Mouse (Mus musculus): Measurements from ENCODE around the gene Tubb1. TPM values are rescaled to one million over a fixed set of nuclear protein-coding genes. Genes with fewer than 3 reads are reported as not detected.
A peak's percentile ranks its signal among the peaks of the same experiment; 100 is the strongest.

The Tubb1 gene
- polyA plus RNA-seq, 1 experiment from 2014 or later, result 1.4 TPM

DNA sequence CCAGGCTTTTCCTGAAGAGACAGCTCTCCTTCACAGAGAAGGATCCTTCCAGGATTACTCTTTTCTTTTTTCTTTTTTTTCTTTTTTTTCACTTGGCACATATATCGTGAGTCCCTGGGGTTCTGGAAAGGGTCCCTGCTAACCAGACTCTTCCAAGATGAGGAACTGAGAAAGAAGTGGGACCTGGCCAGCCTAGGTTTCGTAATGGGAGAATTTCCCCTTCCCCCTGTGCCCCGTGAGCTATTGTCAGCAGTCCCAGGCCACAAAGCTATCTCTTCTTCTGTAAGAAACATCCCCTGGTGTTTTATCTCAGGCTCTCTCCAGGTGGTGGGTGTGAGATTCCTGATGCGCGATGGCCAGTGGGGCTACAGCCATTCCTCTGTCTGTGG is 11.1 kb upstream of the Tubb1 start:
- Histone ChIP-seq H3K4me1 (ENCODE audit: control insufficient read depth, insufficient read depth, low read length) (peaks cover 19% of the 10 kb centered on the region), H3K27me3 (ENCODE audit: control insufficient read depth, insufficient read depth, low read length) (no peaks in the 10 kb centered on the region), H3K4me2 (ENCODE audit: low read depth, low read length) (peak overlapping the region; percentile 81), H3K9me3 (replicated peaks; ENCODE audit: control insufficient read depth, low read length) (no peaks in the 10 kb centered on the region), H3K9ac (ENCODE audit: low read length) (peak overlapping the region; percentile 83; the same call in 1 of the 2 replicates), H3K4me3 (replicated peaks; ENCODE audit: low read length) (peak overlapping the region; percentile 72; the same call in 1 of the 2 replicates), H3K27ac (ENCODE audit: low read length) (no peak overlapping the region; the same call in 1 of the 2 replicates), H3K36me3 (ENCODE audit: control insufficient read depth, insufficient read depth, low read length) (peaks cover 3% of the 10 kb centered on the region; the same call in 1 of the 2 replicates)
- WGBS, result 56% methylated on average over 5 of the region's 5 CpGs
- ATAC-seq (ENCODE audit: insufficient read depth, low FRiP score), result no peak

DNA sequence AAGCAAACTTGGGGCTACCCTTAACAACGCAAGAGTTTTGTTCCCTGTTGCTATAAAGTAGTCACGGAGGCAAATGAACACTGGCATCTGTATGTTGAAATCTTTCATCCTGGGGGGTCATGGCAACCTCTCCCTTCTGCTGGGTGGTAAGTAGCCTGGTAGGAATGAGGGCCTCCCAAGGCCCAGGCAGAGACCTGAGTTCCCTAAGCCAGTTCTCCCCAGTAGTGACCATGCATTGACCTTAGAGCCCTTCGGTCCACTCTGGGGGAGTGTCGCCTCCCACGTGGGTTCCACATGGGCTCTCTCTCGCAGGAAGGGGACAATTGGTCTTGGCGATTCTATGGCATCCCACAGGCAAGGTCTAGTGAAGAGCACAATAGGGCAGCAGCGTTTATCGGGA is 10.5 kb upstream of the Tubb1 start:
- no peak overlapping the region for H3K9ac ChIP-seq (ENCODE audit: low read length)
- no peak for ATAC-seq (ENCODE audit: insufficient read depth, low FRiP score)
- H3K9me3 ChIP-seq (replicated peaks; ENCODE audit: control insufficient read depth, low read length), result no peaks in the 10 kb centered on the region
- H3K4me2 ChIP-seq (ENCODE audit: low read depth, low read length), result no peak overlapping the region
- peaks cover 19% of the 10 kb centered on the region for H3K4me1 ChIP-seq (ENCODE audit: control insufficient read depth, insufficient read depth, low read length)
- no peak overlapping the region; the same call in 1 of the 2 replicates for H3K27ac ChIP-seq (ENCODE audit: low read length)
- WGBS, result 83% methylated on average over 9 of the region's 9 CpGs
- no peaks in the 10 kb centered on the region for H3K27me3 ChIP-seq (ENCODE audit: control insufficient read depth, insufficient read depth, low read length)
- peaks cover 2% of the 10 kb centered on the region; the same call in 1 of the 2 replicates for H3K36me3 ChIP-seq (ENCODE audit: control insufficient read depth, insufficient read depth, low read length)
- no peak overlapping the region for H3K4me3 ChIP-seq (replicated peaks; ENCODE audit: low read length)

DNA sequence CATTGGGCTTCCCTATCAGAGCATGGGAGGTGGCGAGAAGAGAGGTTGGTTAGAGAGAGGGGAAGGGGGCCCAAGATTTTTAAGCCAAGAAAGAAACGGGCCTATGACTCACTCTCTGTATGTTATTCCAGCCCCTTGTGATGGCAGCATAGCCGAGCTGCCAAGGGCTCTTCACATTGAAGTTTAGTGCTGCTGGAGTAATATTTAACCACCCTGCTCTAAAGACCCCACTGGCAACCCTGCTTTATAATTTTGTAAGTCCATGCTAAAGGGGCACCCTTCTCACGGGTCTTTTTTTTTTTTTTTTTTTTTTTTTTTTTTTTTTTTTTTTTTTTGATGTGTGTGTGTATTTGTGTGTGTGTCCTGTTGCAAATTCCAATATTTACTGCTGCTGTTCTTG is 8.6 kb upstream of the Tubb1 start:
- Histone ChIP-seq H3K4me3 (replicated peaks; ENCODE audit: low read length) (no peak overlapping the region), H3K4me2 (ENCODE audit: low read depth, low read length) (no peak overlapping the region), H3K27me3 (ENCODE audit: control insufficient read depth, insufficient read depth, low read length) (no peaks in the 10 kb centered on the region), H3K4me1 (ENCODE audit: control insufficient read depth, insufficient read depth, low read length) (peaks cover 19% of the 10 kb centered on the region), H3K27ac (ENCODE audit: low read length) (no peak overlapping the region), H3K36me3 (ENCODE audit: control insufficient read depth, insufficient read depth, low read length) (no peaks in the 10 kb centered on the region), H3K9me3 (replicated peaks; ENCODE audit: control insufficient read depth, low read length) (no peaks in the 10 kb centered on the region), H3K9ac (ENCODE audit: low read length) (no peak overlapping the region)
- WGBS, result 59% methylated on average over 4 of the region's 4 CpGs
- no peak for ATAC-seq (ENCODE audit: insufficient read depth, low FRiP score)

DNA sequence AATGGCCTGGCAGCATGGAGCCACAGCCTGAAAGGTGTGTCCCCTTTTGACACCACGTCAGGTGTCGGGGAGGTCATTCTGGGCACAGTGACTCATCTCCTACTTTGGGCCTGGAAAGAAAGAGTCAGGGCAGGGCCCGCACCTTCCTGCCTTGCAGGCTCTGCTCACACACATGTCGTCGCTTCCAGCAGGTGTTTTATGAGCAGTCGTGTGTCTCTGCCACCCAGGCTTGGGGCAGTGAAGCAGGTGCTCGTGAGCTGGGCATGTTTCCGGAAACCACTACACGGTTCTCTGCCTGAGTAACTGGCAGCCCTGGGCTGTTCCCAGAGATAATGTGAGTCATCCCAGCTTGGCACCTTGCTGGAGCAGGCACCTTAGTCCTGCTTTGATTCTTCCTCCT is 8.0 kb upstream of the Tubb1 start:
- H3K27ac ChIP-seq (ENCODE audit: low read length), result peak overlapping the region; percentile 25; the same call in 1 of the 2 replicates
- no peak overlapping the region for H3K9ac ChIP-seq (ENCODE audit: low read length)
- no peaks in the 10 kb centered on the region for H3K9me3 ChIP-seq (replicated peaks; ENCODE audit: control insufficient read depth, low read length)
- peaks cover 18% of the 10 kb centered on the region for H3K4me1 ChIP-seq (ENCODE audit: control insufficient read depth, insufficient read depth, low read length)
- no peaks in the 10 kb centered on the region for H3K36me3 ChIP-seq (ENCODE audit: control insufficient read depth, insufficient read depth, low read length)
- no peaks in the 10 kb centered on the region for H3K27me3 ChIP-seq (ENCODE audit: control insufficient read depth, insufficient read depth, low read length)
- H3K4me2 ChIP-seq (ENCODE audit: low read depth, low read length), result no peak overlapping the region
- WGBS, result 58% methylated on average over 9 of the region's 9 CpGs
- H3K4me3 ChIP-seq (replicated peaks; ENCODE audit: low read length), result no peak overlapping the region
- peak; percentile 16; the same call in 1 of the 2 replicates for ATAC-seq (ENCODE audit: insufficient read depth, low FRiP score)

DNA sequence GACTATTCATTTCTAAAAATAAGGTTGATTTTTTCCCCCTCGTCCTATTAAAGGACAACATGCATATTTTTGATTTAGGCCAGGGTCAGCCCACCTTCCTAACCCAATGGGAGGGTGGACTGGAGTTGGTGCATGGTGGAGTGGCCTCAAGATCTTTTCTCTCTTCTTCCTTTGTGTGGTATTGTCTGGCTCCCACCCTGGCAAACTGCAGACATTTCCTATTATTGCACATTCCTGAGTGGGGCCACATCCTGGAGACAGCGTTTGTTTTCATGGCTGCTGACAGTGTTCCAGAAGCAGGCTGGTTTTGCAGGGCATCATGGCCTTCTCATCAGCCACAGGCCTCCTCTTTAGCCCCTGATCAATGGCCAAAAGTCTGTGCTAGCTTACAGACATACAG is 7.4 kb upstream of the Tubb1 start:
- 58% methylated on average over 2 of the region's 2 CpGs for WGBS
- H3K4me1 ChIP-seq (ENCODE audit: control insufficient read depth, insufficient read depth, low read length), result peaks cover 12% of the 10 kb centered on the region
- H3K9me3 ChIP-seq (replicated peaks; ENCODE audit: control insufficient read depth, low read length), result no peaks in the 10 kb centered on the region
- no peaks in the 10 kb centered on the region for H3K36me3 ChIP-seq (ENCODE audit: control insufficient read depth, insufficient read depth, low read length)
- no peak overlapping the region for H3K27ac ChIP-seq (ENCODE audit: low read length)
- no peak overlapping the region for H3K4me3 ChIP-seq (replicated peaks; ENCODE audit: low read length)
- no peak overlapping the region for H3K9ac ChIP-seq (ENCODE audit: low read length)
- no peaks in the 10 kb centered on the region for H3K27me3 ChIP-seq (ENCODE audit: control insufficient read depth, insufficient read depth, low read length)
- ATAC-seq (ENCODE audit: insufficient read depth, low FRiP score), result no peak
- H3K4me2 ChIP-seq (ENCODE audit: low read depth, low read length), result no peak overlapping the region

DNA sequence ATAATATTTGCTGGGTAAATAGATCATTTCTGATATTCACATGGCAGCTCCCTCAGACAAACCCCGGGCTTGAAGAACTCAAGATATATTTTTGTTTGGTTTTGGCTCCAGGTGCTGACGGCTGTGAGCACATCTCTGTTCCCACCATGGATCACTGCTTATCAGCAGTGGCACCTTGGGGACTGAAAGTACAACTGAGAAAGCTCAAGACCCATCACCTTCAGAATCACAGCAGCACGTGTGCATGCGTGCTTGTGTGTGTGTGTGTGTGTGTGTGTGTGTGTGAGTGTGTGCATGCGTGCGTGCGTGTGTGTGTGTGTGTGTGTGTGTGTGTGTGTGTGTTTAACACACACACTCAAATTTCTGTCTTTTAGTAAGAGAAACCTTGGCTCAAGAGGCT is 6.1 kb upstream of the Tubb1 start:
- no peak overlapping the region for H3K27ac ChIP-seq (ENCODE audit: low read length)
- no peaks in the 10 kb centered on the region for H3K27me3 ChIP-seq (ENCODE audit: control insufficient read depth, insufficient read depth, low read length)
- 68% methylated on average over 7 of the region's 7 CpGs for WGBS
- H3K4me3 ChIP-seq (replicated peaks; ENCODE audit: low read length), result no peak overlapping the region
- 0 out of 2 replicates have a peak, but pooled peaks cover 2% of the 10 kb centered on the region for H3K4me1 ChIP-seq (ENCODE audit: control insufficient read depth, insufficient read depth, low read length)
- no peak overlapping the region for H3K4me2 ChIP-seq (ENCODE audit: low read depth, low read length)
- H3K36me3 ChIP-seq (ENCODE audit: control insufficient read depth, insufficient read depth, low read length), result no peaks in the 10 kb centered on the region
- H3K9ac ChIP-seq (ENCODE audit: low read length), result no peak overlapping the region
- no peak for ATAC-seq (ENCODE audit: insufficient read depth, low FRiP score)
- no peaks in the 10 kb centered on the region for H3K9me3 ChIP-seq (replicated peaks; ENCODE audit: control insufficient read depth, low read length)

DNA sequence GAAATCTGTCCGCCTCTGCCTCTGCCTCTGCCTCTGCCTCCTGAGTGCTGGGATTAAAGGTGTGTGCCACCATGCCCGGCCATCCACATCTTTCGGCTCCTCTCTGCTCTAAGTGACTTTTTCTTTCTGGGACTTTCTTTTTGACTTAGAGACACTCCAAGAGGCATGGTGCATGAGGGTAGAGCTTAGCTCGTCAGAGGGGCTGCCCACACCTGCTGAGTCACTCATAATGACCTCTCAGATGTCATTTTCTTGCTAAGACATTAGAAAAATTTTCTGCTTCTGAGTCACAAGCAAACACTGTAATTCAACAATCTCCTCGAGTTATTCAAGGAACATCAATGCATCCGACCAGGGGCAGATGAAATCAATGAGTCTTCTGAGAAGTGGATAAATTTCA is 5.5 kb upstream of the Tubb1 start:
- Histone ChIP-seq H3K4me2 (ENCODE audit: low read depth, low read length) (no peak overlapping the region), H3K27ac (ENCODE audit: low read length) (no peak overlapping the region), H3K9me3 (replicated peaks; ENCODE audit: control insufficient read depth, low read length) (no peaks in the 10 kb centered on the region), H3K4me3 (replicated peaks; ENCODE audit: low read length) (no peak overlapping the region), H3K9ac (ENCODE audit: low read length) (no peak overlapping the region), H3K27me3 (ENCODE audit: control insufficient read depth, insufficient read depth, low read length) (no peaks in the 10 kb centered on the region), H3K4me1 (ENCODE audit: control insufficient read depth, insufficient read depth, low read length) (0 out of 2 replicates have a peak, but pooled peaks cover 2% of the 10 kb centered on the region), H3K36me3 (ENCODE audit: control insufficient read depth, insufficient read depth, low read length) (no peaks in the 10 kb centered on the region)
- 71% methylated on average over 6 of the region's 6 CpGs for WGBS
- no peak for ATAC-seq (ENCODE audit: insufficient read depth, low FRiP score)

DNA sequence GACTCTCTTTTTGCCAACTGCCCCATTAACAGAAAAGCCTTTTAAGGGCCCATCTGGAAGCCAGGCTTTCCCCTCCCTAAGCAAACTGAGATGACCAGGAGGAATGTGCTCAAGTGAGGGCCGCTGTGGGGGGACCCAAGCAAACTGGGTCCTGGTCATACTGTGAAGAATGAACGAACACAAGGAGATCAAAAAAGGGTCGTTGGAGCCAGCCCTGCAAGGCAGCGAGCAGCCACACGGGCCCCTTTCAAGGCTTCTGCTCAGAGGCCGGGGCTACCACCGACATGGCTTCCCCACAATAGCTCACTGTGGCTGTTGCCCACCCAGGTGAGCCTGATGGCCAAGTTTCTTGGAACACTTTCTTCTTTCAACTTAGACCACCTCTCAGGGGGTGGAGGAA is 4.0 kb upstream of the Tubb1 start:
- Histone ChIP-seq H3K36me3 (ENCODE audit: control insufficient read depth, insufficient read depth, low read length) (no peaks in the 10 kb centered on the region), H3K4me1 (ENCODE audit: control insufficient read depth, insufficient read depth, low read length) (0 out of 2 replicates have a peak, but pooled peaks cover 2% of the 10 kb centered on the region), H3K4me2 (ENCODE audit: low read depth, low read length) (no peak overlapping the region), H3K27me3 (ENCODE audit: control insufficient read depth, insufficient read depth, low read length) (no peaks in the 10 kb centered on the region), H3K4me3 (replicated peaks; ENCODE audit: low read length) (no peak overlapping the region), H3K9me3 (replicated peaks; ENCODE audit: control insufficient read depth, low read length) (no peaks in the 10 kb centered on the region), H3K27ac (ENCODE audit: low read length) (no peak overlapping the region), H3K9ac (ENCODE audit: low read length) (no peak overlapping the region)
- ATAC-seq (ENCODE audit: insufficient read depth, low FRiP score), result no peak
- 48% methylated on average over 7 of the region's 7 CpGs for WGBS

DNA sequence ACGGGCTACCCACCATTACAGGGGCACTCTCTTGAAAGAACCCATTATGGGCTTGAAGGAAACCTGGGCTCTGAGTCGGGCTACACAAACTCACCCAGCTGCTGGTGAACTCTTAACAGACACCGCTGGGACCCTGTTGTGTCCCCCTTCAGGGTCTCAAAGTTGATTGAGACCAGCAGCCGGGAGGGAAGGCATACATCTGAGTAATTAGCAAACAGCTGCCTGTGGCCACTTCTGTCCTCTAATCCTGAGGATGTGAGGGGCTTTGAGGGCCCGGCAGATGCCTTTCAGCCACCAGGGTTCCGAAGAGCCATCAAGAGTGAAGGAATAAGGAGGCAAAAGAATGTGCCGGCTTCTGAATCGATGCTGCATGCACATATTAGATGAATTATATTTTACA is 3.6 kb upstream of the Tubb1 start:
- Histone ChIP-seq H3K27ac (ENCODE audit: low read length) (no peak overlapping the region), H3K4me1 (ENCODE audit: control insufficient read depth, insufficient read depth, low read length) (0 out of 2 replicates have a peak, but pooled peaks cover 2% of the 10 kb centered on the region), H3K9me3 (replicated peaks; ENCODE audit: control insufficient read depth, low read length) (no peaks in the 10 kb centered on the region), H3K4me3 (replicated peaks; ENCODE audit: low read length) (no peak overlapping the region), H3K9ac (ENCODE audit: low read length) (no peak overlapping the region), H3K36me3 (ENCODE audit: control insufficient read depth, insufficient read depth, low read length) (no peaks in the 10 kb centered on the region), H3K27me3 (ENCODE audit: control insufficient read depth, insufficient read depth, low read length) (no peaks in the 10 kb centered on the region), H3K4me2 (ENCODE audit: low read depth, low read length) (no peak overlapping the region)
- 60% methylated on average over 8 of the region's 8 CpGs for WGBS
- ATAC-seq (ENCODE audit: insufficient read depth, low FRiP score), result no peak

DNA sequence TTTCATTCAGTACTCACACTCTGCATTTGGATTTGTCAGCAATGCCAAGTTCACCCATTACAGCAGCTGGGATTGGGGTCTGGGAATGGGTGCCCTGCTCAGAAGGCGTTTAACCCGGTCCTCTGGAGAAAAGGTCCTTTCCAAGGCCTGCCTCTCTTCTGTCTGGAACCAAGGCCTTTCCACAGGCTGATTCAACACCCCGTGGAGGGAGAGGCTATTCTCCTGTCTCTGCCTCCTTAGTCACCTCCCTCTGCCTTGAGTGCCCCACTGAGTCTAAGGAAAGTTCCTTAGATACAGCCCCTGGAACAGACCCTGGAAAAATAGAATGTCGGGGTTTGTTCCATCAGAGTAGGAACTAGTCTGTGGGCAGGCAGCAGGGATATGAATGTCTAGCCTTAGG is 2.1 kb upstream of the Tubb1 start:
- Histone ChIP-seq H3K9me3 (replicated peaks; ENCODE audit: control insufficient read depth, low read length) (no peaks in the 10 kb centered on the region), H3K27ac (ENCODE audit: low read length) (no peak overlapping the region), H3K4me3 (replicated peaks; ENCODE audit: low read length) (no peak overlapping the region), H3K9ac (ENCODE audit: low read length) (no peak overlapping the region), H3K27me3 (ENCODE audit: control insufficient read depth, insufficient read depth, low read length) (no peaks in the 10 kb centered on the region), H3K36me3 (ENCODE audit: control insufficient read depth, insufficient read depth, low read length) (no peaks in the 10 kb centered on the region), H3K4me1 (ENCODE audit: control insufficient read depth, insufficient read depth, low read length) (no peaks in the 10 kb centered on the region), H3K4me2 (ENCODE audit: low read depth, low read length) (no peak overlapping the region)
- no peak for ATAC-seq (ENCODE audit: insufficient read depth, low FRiP score)
- 88% methylated on average over 4 of the region's 4 CpGs for WGBS

All from stomach, embryonic 16.5 days (tissue).